Mouse (Mus musculus): Measurements from ENCODE around the gene Nutm1. TPM values are rescaled to one million over a fixed set of nuclear protein-coding genes. Genes with fewer than 3 reads are reported as not detected.
A peak's percentile ranks its signal among the peaks of the same experiment; 100 is the strongest.

Nutm1 gene
- total and polyA plus RNA-seq, 2 experiments from 2014 or later, result 0.08 TPM; not detected in 1

DNA sequence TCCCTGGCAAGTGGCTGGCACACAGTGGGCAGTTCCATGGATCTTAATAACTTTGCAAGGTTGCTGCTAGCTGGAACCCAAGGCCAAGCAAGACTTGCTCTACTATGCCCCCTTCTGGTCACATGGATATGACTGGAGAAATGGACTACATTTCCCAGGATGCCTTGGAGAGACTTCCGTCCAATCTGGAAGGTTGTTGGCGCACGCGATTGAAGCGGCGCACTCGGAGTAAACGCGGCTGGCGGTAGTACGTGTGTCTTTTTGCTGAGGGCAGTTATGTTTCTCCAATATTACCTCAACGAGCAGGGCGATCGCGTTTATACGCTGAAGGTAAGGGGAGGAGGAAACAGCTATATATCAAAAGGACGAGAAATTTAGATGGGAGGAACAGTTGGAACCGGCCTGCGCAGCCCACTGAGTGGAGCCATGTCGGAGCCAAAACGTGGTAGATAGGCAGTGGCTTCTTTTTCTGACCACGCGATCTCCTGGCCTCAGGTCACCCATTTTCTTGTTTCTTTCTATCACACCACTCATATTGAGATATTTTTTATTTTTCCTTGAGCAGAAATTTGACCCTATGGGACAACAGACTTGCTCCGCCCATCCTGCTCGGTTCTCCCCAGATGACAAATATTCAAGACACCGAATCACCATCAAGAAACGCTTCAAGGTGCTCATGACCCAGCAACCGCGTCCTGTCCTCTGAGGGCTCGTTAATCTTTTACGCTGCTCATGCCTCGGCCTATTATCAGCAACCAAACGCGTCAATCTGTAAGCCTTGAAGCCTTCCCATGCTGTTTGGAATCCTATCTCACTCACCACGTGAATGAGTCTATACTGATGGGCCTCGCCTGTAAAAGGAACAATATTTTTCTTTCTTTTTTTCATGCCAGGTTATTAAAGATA, 2.9 kb upstream of the Nutm1 start, which contains the start of gene Nop10:
Gene Nop10, plus strand, starts transcription at position 179 of the 906 bp plus-strand sequence.
- WGBS, result under 1% methylated on average over 36 of the region's 36 CpGs
- Histone ChIP-seq H3K9ac (peak within 1 kb of the TSS; percentile 50), H3K4me3 (ENCODE audit: low read depth, low read length) (peak within 1 kb of the TSS; percentile 60), H3K4me1 (ENCODE audit: insufficient read depth) (peaks cover 14% of the 10 kb centered on the region; the same call in 1 of the 2 replicates), H3K9me3 (ENCODE audit: low read length) (no peaks in the 10 kb centered on the region), H3K27me3 (ENCODE audit: insufficient read depth, low read length) (no peaks in the 10 kb centered on the region), H3K36me3 (ENCODE audit: insufficient read depth) (no peaks in the 10 kb centered on the region), H3K4me2 (ENCODE audit: low read depth) (peak within 1 kb of the TSS; percentile 53), H3K27ac (ENCODE audit: low read depth, low read length) (peak within 1 kb of the TSS; percentile 60)
- peak; percentile 94 for DNase-seq
- ATAC-seq, result peak; percentile 74
- TF ChIP-seq CTCF (IDR thresholded peaks at IDR 0.05; ENCODE audit: low read depth), result peak; percentile 96

DNA sequence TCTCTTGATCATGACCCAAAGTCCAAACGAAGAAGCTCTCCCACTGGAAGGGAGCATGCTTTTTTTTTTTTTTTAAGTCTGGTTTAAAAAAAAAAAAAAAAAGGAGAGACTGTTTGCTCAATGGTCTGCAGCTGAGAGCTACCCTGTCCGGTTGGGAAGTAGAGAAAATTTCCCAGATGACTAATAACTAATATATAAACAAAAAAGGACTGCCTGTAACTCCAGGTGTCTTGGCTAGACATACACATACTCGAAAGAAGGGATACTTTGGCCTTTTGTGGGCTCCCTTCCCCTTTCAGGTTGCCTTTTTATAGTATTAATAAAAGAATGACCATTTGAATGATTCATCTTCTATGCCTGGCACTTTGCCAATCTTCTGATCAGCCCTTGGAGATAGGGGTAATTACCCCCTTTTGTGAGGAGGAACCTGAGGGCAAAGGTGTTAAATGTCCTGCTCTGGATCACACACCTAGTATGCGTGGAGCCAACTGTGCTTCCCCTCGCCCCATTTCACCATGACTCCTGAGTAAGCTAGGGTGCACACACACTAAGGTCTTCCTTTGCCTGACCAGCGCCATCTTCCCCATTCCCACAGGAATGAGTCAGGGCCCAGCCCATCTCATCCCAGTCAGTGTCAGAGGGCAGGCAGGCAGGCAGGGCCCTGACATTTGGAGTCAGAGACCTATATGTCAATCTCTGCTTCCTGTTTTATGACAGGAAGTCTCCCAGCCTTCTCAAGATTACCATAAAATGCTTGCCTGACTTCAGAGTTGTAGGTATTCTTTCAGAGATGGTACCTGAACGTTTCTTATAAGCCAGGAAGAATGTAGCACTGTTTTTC, 4.2 kb downstream of the Nutm1 start:
- Histone ChIP-seq H3K9ac (no peak overlapping the region), H3K4me1 (ENCODE audit: insufficient read depth) (no peaks in the 10 kb centered on the region), H3K9me3 (ENCODE audit: low read length) (no peaks in the 10 kb centered on the region), H3K36me3 (ENCODE audit: insufficient read depth) (no peaks in the 10 kb centered on the region), H3K4me3 (ENCODE audit: low read depth, low read length) (no peak overlapping the region), H3K4me2 (ENCODE audit: low read depth) (no peak overlapping the region), H3K27ac (ENCODE audit: low read depth, low read length) (no peak overlapping the region), H3K27me3 (ENCODE audit: insufficient read depth, low read length) (no peaks in the 10 kb centered on the region)
- no peak for TF ChIP-seq CTCF (IDR thresholded peaks at IDR 0.05; ENCODE audit: low read depth)
- ATAC-seq, result no peak
- 62% methylated on average over 7 of the region's 7 CpGs for WGBS
- no peak for DNase-seq

DNA sequence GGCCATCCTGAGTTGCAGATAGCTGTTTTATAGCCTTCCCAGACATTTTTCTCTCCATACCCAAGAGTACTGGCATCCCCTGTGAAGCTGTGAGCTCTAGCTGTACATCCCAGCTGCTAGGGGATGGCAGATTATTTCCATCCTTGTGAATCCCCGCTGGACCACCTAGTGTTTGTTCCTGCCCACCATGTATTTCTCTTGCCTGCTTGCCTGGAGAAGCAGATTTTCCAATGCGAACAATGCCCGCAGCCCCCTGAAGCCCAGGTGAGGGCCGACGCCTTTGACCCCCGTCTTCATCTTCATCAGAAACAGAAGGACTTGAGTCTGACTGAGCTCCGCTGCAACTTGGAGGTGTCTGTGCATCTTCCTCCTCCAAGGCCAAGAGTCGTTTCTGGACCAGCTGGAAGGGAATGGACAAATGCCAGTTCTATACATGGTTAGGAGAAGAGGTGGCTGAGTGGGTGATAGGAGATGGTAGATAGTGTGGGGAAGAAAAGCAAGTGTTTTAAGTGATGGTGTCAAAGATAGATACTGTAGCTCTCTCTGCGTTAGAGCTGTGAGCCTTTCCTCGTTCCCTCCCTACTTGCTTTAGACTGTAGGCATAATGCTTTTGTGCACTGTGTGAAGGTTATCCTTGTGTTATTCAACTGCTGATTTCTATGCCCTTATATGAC, 9.2 kb downstream of the Nutm1 start:
- Histone ChIP-seq H3K4me3 (ENCODE audit: low read depth, low read length) (no peak overlapping the region), H3K36me3 (ENCODE audit: insufficient read depth) (peaks cover 7% of the 10 kb centered on the region), H3K4me2 (ENCODE audit: low read depth) (no peak overlapping the region), H3K9ac (no peak overlapping the region), H3K27me3 (ENCODE audit: insufficient read depth, low read length) (no peaks in the 10 kb centered on the region), H3K27ac (ENCODE audit: low read depth, low read length) (no peak overlapping the region), H3K4me1 (ENCODE audit: insufficient read depth) (no peaks in the 10 kb centered on the region), H3K9me3 (ENCODE audit: low read length) (no peaks in the 10 kb centered on the region)
- DNase-seq (no peak), ATAC-seq (no peak)
- TF ChIP-seq CTCF (IDR thresholded peaks at IDR 0.05; ENCODE audit: low read depth), result no peak
- 92% methylated on average over 10 of the region's 10 CpGs for WGBS

DNA sequence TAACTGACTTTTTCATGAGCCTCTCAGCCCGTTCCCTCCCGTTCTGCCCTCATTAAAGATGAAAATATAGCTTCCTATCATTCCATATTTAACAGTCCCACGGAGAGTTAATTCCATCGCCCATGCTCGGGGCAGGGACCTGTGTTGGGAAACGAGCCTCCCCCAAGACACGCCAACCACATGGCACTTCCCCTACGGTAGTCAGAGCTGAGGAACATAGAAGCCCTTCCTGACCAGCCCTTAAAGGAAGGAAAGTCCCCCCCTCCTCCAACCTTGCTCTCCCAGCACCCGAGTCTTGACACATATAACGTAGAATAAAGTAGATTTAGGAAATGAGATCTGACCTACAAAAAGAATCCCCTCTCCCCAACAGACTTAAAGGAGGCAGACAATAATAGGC, 11.8 kb downstream of the Nutm1 start:
- ATAC-seq, result no peak
- H3K9ac ChIP-seq, result no peak overlapping the region
- no peaks in the 10 kb centered on the region for H3K27me3 ChIP-seq (ENCODE audit: insufficient read depth, low read length)
- H3K36me3 ChIP-seq (ENCODE audit: insufficient read depth), result peaks cover 16% of the 10 kb centered on the region
- TF ChIP-seq CTCF (IDR thresholded peaks at IDR 0.05; ENCODE audit: low read depth), result no peak
- DNase-seq, result no peak
- H3K27ac ChIP-seq (ENCODE audit: low read depth, low read length), result no peak overlapping the region
- no peak overlapping the region for H3K4me3 ChIP-seq (ENCODE audit: low read depth, low read length)
- no peaks in the 10 kb centered on the region for H3K4me1 ChIP-seq (ENCODE audit: insufficient read depth)
- H3K4me2 ChIP-seq (ENCODE audit: low read depth), result no peak overlapping the region
- 86% methylated on average over 10 of the region's 10 CpGs for WGBS
- no peaks in the 10 kb centered on the region for H3K9me3 ChIP-seq (ENCODE audit: low read length)

DNA sequence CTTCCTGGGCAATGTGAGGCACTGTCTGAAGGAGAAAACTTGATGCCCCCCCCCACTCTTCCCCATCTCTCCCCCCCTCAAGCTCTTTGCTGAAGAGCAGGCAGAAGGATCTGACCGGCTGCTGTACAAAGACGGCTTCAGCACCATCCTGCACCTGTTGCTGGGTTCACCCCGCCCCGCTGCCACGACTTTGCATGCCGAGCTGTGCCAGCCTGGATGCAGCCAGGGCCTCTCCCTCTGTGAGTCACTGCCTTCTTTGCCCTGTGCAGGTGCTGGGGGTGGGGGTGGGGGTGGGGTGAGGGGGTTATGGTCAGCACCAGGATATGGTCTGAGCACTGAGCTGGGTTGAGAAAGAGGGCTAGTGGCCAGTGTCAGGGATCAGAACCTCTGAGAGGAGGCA, 12.9 kb downstream of the Nutm1 start:
- H3K27me3 ChIP-seq (ENCODE audit: insufficient read depth, low read length), result no peaks in the 10 kb centered on the region
- H3K36me3 ChIP-seq (ENCODE audit: insufficient read depth), result peaks cover 16% of the 10 kb centered on the region
- no peak overlapping the region for H3K9ac ChIP-seq
- DNase-seq (no peak), ATAC-seq (no peak)
- H3K9me3 ChIP-seq (ENCODE audit: low read length), result no peaks in the 10 kb centered on the region
- no peak overlapping the region for H3K27ac ChIP-seq (ENCODE audit: low read depth, low read length)
- H3K4me2 ChIP-seq (ENCODE audit: low read depth), result no peak overlapping the region
- WGBS, result 95% methylated on average over 6 of the region's 6 CpGs
- no peak overlapping the region for H3K4me3 ChIP-seq (ENCODE audit: low read depth, low read length)
- no peak for TF ChIP-seq CTCF (IDR thresholded peaks at IDR 0.05; ENCODE audit: low read depth)
- H3K4me1 ChIP-seq (ENCODE audit: insufficient read depth), result no peaks in the 10 kb centered on the region

DNA sequence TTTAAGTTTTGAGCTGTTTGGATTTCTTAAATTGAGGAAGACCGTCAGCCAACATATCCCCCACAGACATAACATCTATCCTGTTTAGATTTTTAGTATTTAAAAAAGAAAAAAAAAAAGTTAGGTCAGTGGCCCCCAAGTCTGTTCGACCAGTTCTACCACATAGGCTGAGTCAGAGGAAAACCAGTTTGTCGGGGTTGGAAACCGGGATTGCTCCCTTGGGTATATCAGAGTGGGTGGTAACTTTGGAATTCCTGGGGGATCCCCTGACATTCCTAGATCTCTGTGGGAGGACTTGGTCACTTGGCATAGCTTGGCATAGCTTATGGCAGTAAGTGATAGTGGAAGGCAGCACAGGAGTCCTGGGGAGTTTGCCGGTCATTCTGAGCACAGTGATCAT, 13.8 kb downstream of the Nutm1 start:
- H3K36me3 ChIP-seq (ENCODE audit: insufficient read depth), result peaks cover 16% of the 10 kb centered on the region
- DNase-seq (no peak), ATAC-seq (no peak)
- no peak overlapping the region for H3K27ac ChIP-seq (ENCODE audit: low read depth, low read length)
- no peaks in the 10 kb centered on the region for H3K4me1 ChIP-seq (ENCODE audit: insufficient read depth)
- no peaks in the 10 kb centered on the region for H3K9me3 ChIP-seq (ENCODE audit: low read length)
- no peaks in the 10 kb centered on the region for H3K27me3 ChIP-seq (ENCODE audit: insufficient read depth, low read length)
- no peak for TF ChIP-seq CTCF (IDR thresholded peaks at IDR 0.05; ENCODE audit: low read depth)
- no peak overlapping the region for H3K9ac ChIP-seq
- no peak overlapping the region for H3K4me2 ChIP-seq (ENCODE audit: low read depth)
- 94% methylated on average over 5 of the region's 5 CpGs for WGBS
- no peak overlapping the region for H3K4me3 ChIP-seq (ENCODE audit: low read depth, low read length)
